Mouse (Mus musculus): Measurements from ENCODE around the gene Bnip2. TPM values are rescaled to one million over a fixed set of nuclear protein-coding genes. Genes with fewer than 3 reads are reported as not detected.
A peak's percentile ranks its signal among the peaks of the same experiment; 100 is the strongest.

The Bnip2 gene
- polyA plus RNA-seq, 1 experiment from 2014 or later: 65.6 TPM

DNA sequence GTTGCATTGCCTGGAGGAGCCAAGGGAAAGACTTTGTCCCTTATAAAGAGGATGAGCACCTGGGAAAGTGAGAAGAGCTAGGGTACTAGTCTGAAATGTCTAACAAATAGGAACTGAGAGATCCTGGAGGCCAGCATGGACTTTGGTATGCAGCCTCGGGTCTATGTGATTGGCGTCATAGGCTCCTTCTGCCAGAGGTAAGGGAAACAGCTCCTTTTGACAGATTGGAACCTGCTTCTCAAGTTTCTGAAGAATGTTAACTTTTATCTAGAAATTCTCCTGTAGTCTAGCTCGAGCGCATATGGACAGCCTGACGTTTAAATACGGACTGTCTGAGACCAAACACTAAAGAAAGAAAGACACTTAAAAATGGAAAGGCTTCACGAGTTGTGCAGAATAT, 48.7 kb downstream of the Bnip2 start, which contains the start of gene Gcnt3:
Gene Gcnt3 (minus strand): TSS at position 101 of the 400 bp plus-strand sequence.
- Histone ChIP-seq H3K27me3 (ENCODE audit: control insufficient read depth, insufficient read depth, low read length) (no peaks in the 10 kb centered on the region), H3K4me2 (replicated peaks; ENCODE audit: low read depth) (no peak within 1 kb of the TSS), H3K27ac (replicated peaks) (peak within 1 kb of the TSS; percentile 75), H3K4me1 (replicated peaks; ENCODE audit: control insufficient read depth, insufficient read depth) (no peaks in the 10 kb centered on the region), H3K4me3 (ENCODE audit: low read depth, low read length) (no peak within 1 kb of the TSS), H3K9ac (ENCODE audit: low read length) (no peak within 1 kb of the TSS), H3K9me3 (ENCODE audit: control insufficient read depth, low read length) (no peaks in the 10 kb centered on the region), H3K36me3 (ENCODE audit: control insufficient read depth, insufficient read depth, low read length) (no peaks in the 10 kb centered on the region)
- WGBS: 51% methylated on average over 7 of the region's 7 CpGs
- DNase-seq (ENCODE audit: low spot score) (no peak), ATAC-seq (ENCODE audit: low FRiP score, low TSS enrichment) (no peak)
- TF ChIP-seq EP300 (optimal IDR thresholded peaks at IDR 0.05) (no peak), CTCF (IDR thresholded peaks at IDR 0.05; ENCODE audit: low read depth) (no peak)

DNA sequence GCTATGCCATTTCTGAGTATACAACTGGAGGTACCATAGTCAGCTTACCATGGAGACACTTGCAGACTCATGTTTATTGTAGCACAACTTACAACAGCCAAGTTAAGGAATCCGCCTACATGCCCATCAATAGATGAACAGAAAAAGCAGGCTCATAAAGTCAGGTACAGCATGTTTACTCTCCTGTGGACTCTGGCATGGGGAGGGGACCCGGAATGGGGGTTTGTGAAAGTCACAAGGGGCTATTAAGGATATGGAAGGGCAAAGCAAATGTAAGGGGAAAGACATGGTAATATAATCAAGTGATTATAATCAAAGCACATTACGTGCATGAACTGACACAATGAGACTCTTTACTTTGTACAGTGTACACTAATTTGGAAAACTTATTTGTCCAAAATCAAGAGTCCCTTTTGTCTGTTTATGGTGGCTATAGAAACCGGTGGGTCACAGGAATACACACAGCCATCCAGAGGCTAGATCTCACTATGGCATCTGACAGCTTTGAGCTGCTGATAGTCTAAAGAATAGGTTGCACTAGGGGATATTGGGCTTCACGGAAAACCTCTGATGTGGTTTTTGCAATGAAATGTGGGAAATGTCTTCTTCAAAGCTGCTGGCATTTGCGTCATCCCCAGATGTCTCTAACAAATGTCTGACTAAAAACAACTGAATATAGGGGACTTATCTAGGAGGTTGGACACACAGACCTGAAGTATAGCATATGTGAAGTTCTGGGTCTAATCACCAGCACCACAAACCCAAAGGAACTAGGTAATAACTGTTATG, 50.5 kb downstream of the Bnip2 start:
- no peak for DNase-seq (ENCODE audit: low spot score)
- no peak overlapping the region for H3K9ac ChIP-seq (ENCODE audit: low read length)
- no peaks in the 10 kb centered on the region for H3K9me3 ChIP-seq (ENCODE audit: control insufficient read depth, low read length)
- no peaks in the 10 kb centered on the region for H3K36me3 ChIP-seq (ENCODE audit: control insufficient read depth, insufficient read depth, low read length)
- ATAC-seq (ENCODE audit: low FRiP score, low TSS enrichment): no peak
- H3K27ac ChIP-seq (replicated peaks): no peak overlapping the region
- H3K4me1 ChIP-seq (replicated peaks; ENCODE audit: control insufficient read depth, insufficient read depth): no peaks in the 10 kb centered on the region
- H3K27me3 ChIP-seq (ENCODE audit: control insufficient read depth, insufficient read depth, low read length): no peaks in the 10 kb centered on the region
- H3K4me2 ChIP-seq (replicated peaks; ENCODE audit: low read depth): no peak overlapping the region
- TF ChIP-seq CTCF (IDR thresholded peaks at IDR 0.05; ENCODE audit: low read depth) (no peak), EP300 (optimal IDR thresholded peaks at IDR 0.05) (no peak)
- no peak overlapping the region for H3K4me3 ChIP-seq (ENCODE audit: low read depth, low read length)
- WGBS: 72% methylated on average over 6 of the region's 6 CpGs

DNA sequence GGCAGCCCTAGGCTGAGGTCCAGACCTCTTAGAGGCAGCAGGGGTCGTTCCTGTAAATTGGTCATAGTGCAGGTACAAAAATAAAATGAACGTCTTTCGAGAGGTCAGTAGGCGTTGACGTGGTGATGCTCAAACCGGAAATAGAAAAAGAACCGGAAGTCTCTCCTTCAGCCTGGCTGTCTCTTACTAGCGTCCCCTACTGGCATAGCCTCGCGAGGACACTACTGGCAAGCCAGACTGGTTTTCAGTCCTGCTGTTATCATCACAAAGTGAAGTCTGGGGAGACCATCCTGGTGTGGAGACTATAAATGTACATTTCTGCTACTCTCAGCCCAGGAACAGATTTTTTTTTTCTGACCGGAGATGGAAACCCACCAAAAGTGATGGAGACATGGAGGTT, 51.3 kb downstream of the Bnip2 start:
- Histone ChIP-seq H3K9ac (ENCODE audit: low read length) (no peak overlapping the region), H3K4me3 (ENCODE audit: low read depth, low read length) (no peak overlapping the region), H3K9me3 (ENCODE audit: control insufficient read depth, low read length) (no peaks in the 10 kb centered on the region), H3K27ac (replicated peaks) (no peak overlapping the region), H3K27me3 (ENCODE audit: control insufficient read depth, insufficient read depth, low read length) (no peaks in the 10 kb centered on the region), H3K36me3 (ENCODE audit: control insufficient read depth, insufficient read depth, low read length) (no peaks in the 10 kb centered on the region), H3K4me2 (replicated peaks; ENCODE audit: low read depth) (no peak overlapping the region), H3K4me1 (replicated peaks; ENCODE audit: control insufficient read depth, insufficient read depth) (no peaks in the 10 kb centered on the region)
- no peak for ATAC-seq (ENCODE audit: low FRiP score, low TSS enrichment)
- WGBS: 85% methylated on average over 11 of the region's 11 CpGs
- no peak for DNase-seq (ENCODE audit: low spot score)
- no peak for TF ChIP-seq EP300 (optimal IDR thresholded peaks at IDR 0.05)
- 0 out of 2 replicates have a peak, but pooled peaks have one; percentile 20 for TF ChIP-seq CTCF (IDR thresholded peaks at IDR 0.05; ENCODE audit: low read depth)

DNA sequence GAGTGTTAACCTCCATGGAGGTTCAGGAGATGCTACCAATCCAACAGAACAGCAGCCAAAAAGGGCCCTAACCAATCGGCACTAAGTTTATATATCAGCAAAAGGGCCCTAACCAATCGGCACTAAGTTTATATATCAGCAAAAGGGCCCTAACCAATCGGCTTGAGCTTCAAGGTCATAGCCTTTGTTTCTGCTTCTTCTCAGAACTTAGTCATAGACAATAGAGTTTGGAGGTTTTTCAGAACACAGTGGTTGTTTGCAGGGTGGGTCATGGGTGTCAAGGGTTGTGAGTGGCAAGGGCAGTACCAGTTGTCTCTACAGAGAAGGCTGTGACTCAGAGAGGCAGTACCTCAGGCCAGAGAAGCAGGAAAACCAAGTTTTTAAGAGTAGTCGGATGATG, 52.9 kb downstream of the Bnip2 start:
- no peaks in the 10 kb centered on the region for H3K27me3 ChIP-seq (ENCODE audit: control insufficient read depth, insufficient read depth, low read length)
- ATAC-seq (ENCODE audit: low FRiP score, low TSS enrichment) (peak; percentile 81), DNase-seq (ENCODE audit: low spot score) (no peak)
- H3K4me3 ChIP-seq (ENCODE audit: low read depth, low read length): no peak overlapping the region
- H3K4me2 ChIP-seq (replicated peaks; ENCODE audit: low read depth): no peak overlapping the region
- H3K9me3 ChIP-seq (ENCODE audit: control insufficient read depth, low read length): no peaks in the 10 kb centered on the region
- H3K4me1 ChIP-seq (replicated peaks; ENCODE audit: control insufficient read depth, insufficient read depth): no peaks in the 10 kb centered on the region
- WGBS: 79% methylated on average over 4 of the region's 4 CpGs
- no peak overlapping the region for H3K27ac ChIP-seq (replicated peaks)
- H3K36me3 ChIP-seq (ENCODE audit: control insufficient read depth, insufficient read depth, low read length): no peaks in the 10 kb centered on the region
- no peak overlapping the region for H3K9ac ChIP-seq (ENCODE audit: low read length)
- no peak for TF ChIP-seq CTCF (IDR thresholded peaks at IDR 0.05; ENCODE audit: low read depth)
- no peak for TF ChIP-seq EP300 (optimal IDR thresholded peaks at IDR 0.05)

GRCm38 (mm10) chr9:70042935-70043334, 53.7 kb downstream of the Bnip2 start:
- no peak overlapping the region for H3K27ac ChIP-seq (replicated peaks)
- H3K27me3 ChIP-seq (ENCODE audit: control insufficient read depth, insufficient read depth, low read length): no peaks in the 10 kb centered on the region
- H3K36me3 ChIP-seq (ENCODE audit: control insufficient read depth, insufficient read depth, low read length): no peaks in the 10 kb centered on the region
- no peaks in the 10 kb centered on the region for H3K4me1 ChIP-seq (replicated peaks; ENCODE audit: control insufficient read depth, insufficient read depth)
- no peak for TF ChIP-seq CTCF (IDR thresholded peaks at IDR 0.05; ENCODE audit: low read depth)
- no peak for TF ChIP-seq EP300 (optimal IDR thresholded peaks at IDR 0.05)
- DNase-seq (ENCODE audit: low spot score) (no peak), ATAC-seq (ENCODE audit: low FRiP score, low TSS enrichment) (no peak)
- no peak overlapping the region for H3K9ac ChIP-seq (ENCODE audit: low read length)
- WGBS: 82% methylated on average over 1 of the region's 1 CpGs
- H3K4me2 ChIP-seq (replicated peaks; ENCODE audit: low read depth): no peak overlapping the region
- H3K4me3 ChIP-seq (ENCODE audit: low read depth, low read length): no peak overlapping the region
- no peaks in the 10 kb centered on the region for H3K9me3 ChIP-seq (ENCODE audit: control insufficient read depth, low read length)

- TF ChIP-seq EP300 (optimal IDR thresholded peaks at IDR 0.05): no peak
- no peak for TF ChIP-seq CTCF (IDR thresholded peaks at IDR 0.05; ENCODE audit: low read depth)
- Histone ChIP-seq H3K9ac (ENCODE audit: low read length) (no peak overlapping the region), H3K9me3 (ENCODE audit: control insufficient read depth, low read length) (no peaks in the 10 kb centered on the region), H3K27me3 (ENCODE audit: control insufficient read depth, insufficient read depth, low read length) (no peaks in the 10 kb centered on the region), H3K4me1 (replicated peaks; ENCODE audit: control insufficient read depth, insufficient read depth) (peaks cover 4% of the 10 kb centered on the region; the same call in 1 of the 2 replicates), H3K4me3 (ENCODE audit: low read depth, low read length) (no peak overlapping the region), H3K36me3 (ENCODE audit: control insufficient read depth, insufficient read depth, low read length) (no peaks in the 10 kb centered on the region), H3K4me2 (replicated peaks; ENCODE audit: low read depth) (no peak overlapping the region), H3K27ac (replicated peaks) (no peak overlapping the region)
- ATAC-seq (ENCODE audit: low FRiP score, low TSS enrichment) (no peak), DNase-seq (ENCODE audit: low spot score) (no peak)
- 57% methylated on average over 2 of the region's 2 CpGs for WGBS
These were observed 55.6 kb downstream of the Bnip2 start for GRCm38 (mm10) chr9:70044865-70045264.

Data from stomach, postnatal 0 days (tissue).